Mouse (Mus musculus): Measurements from ENCODE around the gene Zfp472. TPM values are rescaled to one million over a fixed set of nuclear protein-coding genes. Genes with fewer than 3 reads are reported as not detected.

The Zfp472 gene
- polyA plus RNA-seq (2015; fragmentation: Nextera tagmentation; extraction: Ambion mirVana): 9.7 and 10.9 TPM in 2 replicates

- ATAC-seq (replicated peaks): peak; percentile 100
- Histone ChIP-seq H3K4me1 (peaks cover 21% of the 10 kb centered on the region), H3K36me3 (no peaks in the 10 kb centered on the region), H3K27ac (replicated peaks) (peak within 1 kb of the TSS; percentile 84), H3K9me3 (no peaks in the 10 kb centered on the region), H3K4me3 (peak within 1 kb of the TSS; percentile 92), H3K9ac (replicated peaks) (peak within 1 kb of the TSS; percentile 80), H3K27me3 (no peaks in the 10 kb centered on the region), H3K4me2 (replicated peaks) (peak within 1 kb of the TSS; percentile 85)
- under 1% methylated on average over 33 of the region's 33 CpGs for WGBS
Observed at GRCm38 (mm10) chr17:32965623-32966290, at the start of gene Zfp472. Zfp472 (plus strand) TSS chr17:32965814.

- no peak overlapping the region for H3K4me2 ChIP-seq (replicated peaks)
- WGBS: 76% methylated on average over 1 of the region's 1 CpGs
- no peak overlapping the region for H3K9ac ChIP-seq (replicated peaks)
- no peak overlapping the region for H3K4me3 ChIP-seq
- no peaks in the 10 kb centered on the region for H3K27me3 ChIP-seq
- ATAC-seq (replicated peaks): no peak
- H3K27ac ChIP-seq (replicated peaks): no peak overlapping the region
- no peaks in the 10 kb centered on the region for H3K9me3 ChIP-seq
- H3K4me1 ChIP-seq: no peaks in the 10 kb centered on the region
- no peaks in the 10 kb centered on the region for H3K36me3 ChIP-seq
Observed at GRCm38 (mm10) chr17:32916075-32916474, 49.5 kb upstream of the Zfp472 start.

- no peak within 1 kb of the TSS for H3K4me3 ChIP-seq
- no peak within 1 kb of the TSS for H3K9ac ChIP-seq (replicated peaks)
- 45% methylated on average over 2 of the region's 2 CpGs for WGBS
- no peak for ATAC-seq (replicated peaks)
- H3K27ac ChIP-seq (replicated peaks): no peak within 1 kb of the TSS
- H3K4me2 ChIP-seq (replicated peaks): no peak within 1 kb of the TSS
- H3K27me3 ChIP-seq: no peaks in the 10 kb centered on the region
- no peaks in the 10 kb centered on the region for H3K36me3 ChIP-seq
- no peaks in the 10 kb centered on the region for H3K4me1 ChIP-seq
- no peaks in the 10 kb centered on the region for H3K9me3 ChIP-seq
Observed at GRCm38 (mm10) chr17:32917131-32917530, 48.5 kb upstream of the Zfp472 start, which contains the start of gene Cyp4f14. Cyp4f14 (minus strand) TSS chr17:32917342.

DNA sequence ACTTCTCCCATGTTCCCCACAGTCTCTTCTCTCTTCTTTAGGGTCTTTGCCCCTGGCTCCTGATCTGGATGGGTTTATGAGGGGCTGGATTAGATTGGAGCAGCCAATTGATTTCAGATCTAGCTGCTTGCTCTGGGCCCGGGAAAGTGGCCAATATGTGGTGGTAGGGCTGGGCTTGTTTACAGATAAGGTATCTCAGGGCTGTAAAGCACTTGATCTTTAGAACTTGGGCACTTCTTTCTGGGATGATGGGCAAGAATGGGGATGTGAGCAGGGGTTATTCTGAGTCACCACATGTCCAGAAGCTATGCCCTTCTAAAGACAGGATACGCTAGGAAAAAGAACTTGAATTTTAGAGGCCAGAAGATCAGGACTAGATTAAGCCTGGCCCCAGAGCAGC is 46.5 kb upstream of the Zfp472 start:
- no peaks in the 10 kb centered on the region for H3K4me1 ChIP-seq
- H3K4me3 ChIP-seq: no peak overlapping the region
- no peaks in the 10 kb centered on the region for H3K9me3 ChIP-seq
- ATAC-seq (replicated peaks): no peak
- 87% methylated on average over 2 of the region's 2 CpGs for WGBS
- H3K9ac ChIP-seq (replicated peaks): no peak overlapping the region
- no peak overlapping the region for H3K4me2 ChIP-seq (replicated peaks)
- H3K27ac ChIP-seq (replicated peaks): no peak overlapping the region
- H3K36me3 ChIP-seq: no peaks in the 10 kb centered on the region
- H3K27me3 ChIP-seq: no peaks in the 10 kb centered on the region

DNA sequence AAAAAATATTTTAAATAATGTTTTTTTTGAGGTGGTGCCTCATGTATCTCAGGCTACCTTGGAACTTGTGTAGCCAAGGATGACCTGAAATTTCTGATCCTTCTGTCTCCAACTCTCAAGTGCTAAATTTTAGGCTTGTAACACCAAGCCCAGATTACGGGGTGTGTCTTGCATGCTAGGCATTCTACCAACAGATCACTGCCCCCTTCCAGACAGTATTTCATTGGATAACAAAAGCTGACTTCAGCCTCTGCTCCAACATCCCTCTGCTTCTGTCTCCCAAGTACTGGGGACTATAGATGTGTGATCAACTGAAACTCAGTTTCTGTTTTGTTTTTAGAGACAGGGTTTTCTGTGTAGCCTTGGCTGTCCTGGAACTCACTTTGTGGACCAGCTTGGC is 41.9 kb upstream of the Zfp472 start:
- H3K9me3 ChIP-seq: no peaks in the 10 kb centered on the region
- 93% methylated on average over 1 of the region's 1 CpGs for WGBS
- ATAC-seq (replicated peaks): no peak
- H3K9ac ChIP-seq (replicated peaks): no peak overlapping the region
- H3K27me3 ChIP-seq: no peaks in the 10 kb centered on the region
- no peaks in the 10 kb centered on the region for H3K36me3 ChIP-seq
- H3K27ac ChIP-seq (replicated peaks): no peak overlapping the region
- no peak overlapping the region for H3K4me2 ChIP-seq (replicated peaks)
- H3K4me1 ChIP-seq: peaks cover 6% of the 10 kb centered on the region; the same call in 1 of the 2 replicates
- H3K4me3 ChIP-seq: no peak overlapping the region

DNA sequence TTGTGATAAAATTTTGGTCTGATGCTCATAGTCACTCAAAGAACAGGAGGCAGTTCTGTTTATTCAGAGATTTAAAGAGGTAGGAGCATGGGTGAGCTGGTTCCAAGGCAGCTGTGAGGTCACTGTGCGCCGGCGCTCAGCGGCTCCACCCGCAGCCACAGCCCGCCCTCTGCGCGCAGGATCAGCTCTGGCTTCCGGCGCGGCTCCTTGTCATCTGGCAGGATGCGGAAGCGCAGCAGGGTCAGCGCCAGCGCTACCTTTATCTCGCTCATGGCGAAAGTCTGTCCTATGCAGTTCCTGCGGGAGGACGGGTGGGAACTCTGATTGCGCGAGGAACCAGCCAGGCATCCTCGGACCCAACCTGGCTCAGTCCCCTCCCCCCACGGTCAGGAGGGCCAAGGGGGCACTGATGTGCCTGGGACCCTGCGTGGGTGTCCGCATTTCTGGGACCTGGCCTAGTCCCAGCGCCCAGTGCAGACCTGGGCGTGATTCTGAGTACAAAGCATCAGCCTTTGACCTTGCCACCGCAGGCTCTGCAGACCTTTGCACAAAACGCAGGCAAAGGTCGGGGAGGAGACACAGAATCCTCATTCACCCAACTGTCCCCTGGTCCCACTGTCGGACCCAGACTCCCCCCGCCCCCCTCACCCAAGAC is 40.8 kb upstream of the Zfp472 start:
- Histone ChIP-seq H3K4me1 (peaks cover 6% of the 10 kb centered on the region; the same call in 1 of the 2 replicates), H3K36me3 (no peaks in the 10 kb centered on the region), H3K27ac (replicated peaks) (peak overlapping the region; percentile 20; the same call in 1 of the 2 replicates), H3K4me2 (replicated peaks) (peak overlapping the region; percentile 67), H3K9ac (replicated peaks) (peak overlapping the region; percentile 58), H3K4me3 (peak overlapping the region; percentile 53), H3K27me3 (no peaks in the 10 kb centered on the region), H3K9me3 (no peaks in the 10 kb centered on the region)
- ATAC-seq (replicated peaks): peak; percentile 95
- WGBS: 15% methylated on average over 32 of the region's 32 CpGs

- WGBS: 88% methylated on average over 5 of the region's 5 CpGs
- Histone ChIP-seq H3K4me1 (peaks cover 6% of the 10 kb centered on the region; the same call in 1 of the 2 replicates), H3K9me3 (no peaks in the 10 kb centered on the region), H3K9ac (replicated peaks) (no peak overlapping the region), H3K27ac (replicated peaks) (no peak overlapping the region), H3K4me3 (no peak overlapping the region), H3K36me3 (no peaks in the 10 kb centered on the region), H3K27me3 (no peaks in the 10 kb centered on the region), H3K4me2 (replicated peaks) (no peak overlapping the region)
- no peak for ATAC-seq (replicated peaks)
Observed at GRCm38 (mm10) chr17:32927803-32928202, 37.8 kb upstream of the Zfp472 start.

DNA sequence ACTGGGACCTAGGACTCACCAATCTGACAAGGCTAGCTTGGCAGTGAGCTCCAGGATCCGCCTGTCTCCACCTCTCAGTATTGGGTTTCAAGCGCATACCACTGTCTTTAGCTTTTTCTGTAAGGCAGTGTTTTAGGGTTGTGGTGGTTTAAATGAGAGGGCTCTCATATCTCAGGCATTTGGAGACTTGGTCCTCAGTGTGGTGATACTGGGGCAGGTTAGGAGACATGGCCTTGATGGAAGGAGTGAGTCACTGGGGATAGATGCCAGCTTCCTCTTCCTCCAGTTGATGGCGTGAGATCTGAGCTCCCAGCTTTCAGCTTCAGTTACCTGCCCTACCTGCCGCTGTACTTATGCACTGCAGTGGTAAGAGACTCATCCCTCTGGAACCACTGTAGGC is 25.8 kb upstream of the Zfp472 start:
- Histone ChIP-seq H3K27me3 (no peaks in the 10 kb centered on the region), H3K36me3 (no peaks in the 10 kb centered on the region), H3K4me1 (no peaks in the 10 kb centered on the region), H3K9me3 (no peaks in the 10 kb centered on the region), H3K27ac (replicated peaks) (no peak overlapping the region), H3K9ac (replicated peaks) (no peak overlapping the region), H3K4me2 (replicated peaks) (no peak overlapping the region), H3K4me3 (no peak overlapping the region)
- WGBS: 87% methylated on average over 4 of the region's 4 CpGs
- ATAC-seq (replicated peaks): no peak

DNA sequence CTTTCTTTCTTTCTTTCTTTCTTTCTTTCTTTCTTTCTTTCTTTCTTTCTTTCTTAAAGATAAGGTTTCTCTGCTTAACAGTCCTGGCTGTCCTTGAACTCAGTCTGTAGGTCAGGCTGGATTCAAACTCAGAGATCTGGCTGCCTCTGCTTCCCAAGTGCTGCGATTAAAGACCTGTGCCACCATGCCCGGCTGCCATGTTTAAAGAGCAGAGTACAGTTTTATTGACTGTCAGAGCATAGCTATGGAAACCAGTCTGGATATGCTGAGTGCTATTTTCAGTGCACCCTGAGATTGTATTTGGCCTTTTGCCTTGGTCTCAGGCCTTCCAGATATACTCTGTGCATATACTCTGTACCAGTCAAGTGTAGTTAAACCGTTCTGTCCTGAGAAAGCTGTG is 22.0 kb upstream of the Zfp472 start:
- H3K27me3 ChIP-seq: no peaks in the 10 kb centered on the region
- H3K4me1 ChIP-seq: peaks cover 16% of the 10 kb centered on the region
- H3K4me3 ChIP-seq: no peak overlapping the region
- H3K9me3 ChIP-seq: no peaks in the 10 kb centered on the region
- H3K36me3 ChIP-seq: no peaks in the 10 kb centered on the region
- no peak overlapping the region for H3K9ac ChIP-seq (replicated peaks)
- WGBS: 81% methylated on average over 3 of the region's 3 CpGs
- H3K27ac ChIP-seq (replicated peaks): no peak overlapping the region
- no peak for ATAC-seq (replicated peaks)
- H3K4me2 ChIP-seq (replicated peaks): no peak overlapping the region

DNA sequence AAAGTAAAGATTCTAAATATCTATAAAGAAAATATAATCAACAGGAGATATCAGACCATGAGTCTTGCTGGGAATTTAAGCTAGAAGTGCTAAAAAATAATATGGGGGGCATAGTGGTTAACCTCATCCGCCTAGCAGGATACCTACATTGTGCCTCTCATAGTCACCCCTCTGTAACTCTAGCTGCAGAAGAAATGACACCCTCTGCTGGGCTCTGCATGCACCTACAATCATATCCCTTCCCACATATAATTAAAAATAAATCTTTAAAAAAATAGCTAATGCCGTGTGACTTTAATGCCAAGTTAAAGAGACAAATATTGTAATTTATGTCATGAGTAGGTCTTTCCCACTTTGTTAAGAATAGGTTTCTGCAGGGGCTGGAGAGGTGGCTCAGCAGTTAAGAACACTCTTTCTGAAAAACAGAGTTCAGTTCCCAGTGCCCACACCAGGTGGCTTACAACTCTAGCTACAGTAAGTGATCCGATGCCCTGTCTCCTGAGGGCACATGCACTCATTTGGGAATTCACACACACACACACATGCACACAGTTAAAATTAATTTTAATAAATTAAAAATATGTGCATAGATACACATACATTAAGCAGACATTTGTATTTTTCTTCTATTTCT is 21.1 kb upstream of the Zfp472 start:
- Histone ChIP-seq H3K36me3 (no peaks in the 10 kb centered on the region), H3K9ac (replicated peaks) (no peak overlapping the region), H3K4me3 (no peak overlapping the region), H3K4me1 (peaks cover 16% of the 10 kb centered on the region), H3K27me3 (no peaks in the 10 kb centered on the region), H3K4me2 (replicated peaks) (no peak overlapping the region), H3K9me3 (no peaks in the 10 kb centered on the region), H3K27ac (replicated peaks) (no peak overlapping the region)
- WGBS: 65% methylated on average over 3 of the region's 3 CpGs
- ATAC-seq (replicated peaks): no peak

DNA sequence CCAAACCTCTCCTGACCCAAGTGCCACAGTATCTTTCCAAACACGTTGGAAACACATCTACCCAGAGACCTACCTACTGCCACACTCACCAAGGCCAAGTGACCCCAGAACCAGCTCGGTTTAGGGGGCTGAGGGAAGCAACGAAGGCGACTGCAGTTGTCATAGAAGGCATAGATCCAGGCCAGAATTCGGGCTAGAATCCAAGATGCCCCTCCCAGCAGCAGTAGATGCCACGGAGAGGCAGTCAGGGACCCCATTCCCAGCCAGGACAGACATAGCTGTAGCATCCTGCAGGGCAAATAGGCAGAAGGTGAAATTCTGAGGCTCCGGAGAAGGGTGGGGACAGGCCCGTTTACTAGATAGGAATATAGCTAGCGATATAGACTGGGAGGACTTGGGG is 18.9 kb upstream of the Zfp472 start:
- Histone ChIP-seq H3K4me1 (peaks cover 16% of the 10 kb centered on the region), H3K27ac (replicated peaks) (0 out of 2 replicates have a peak overlapping the region, but pooled peaks have one; percentile 19), H3K9me3 (no peaks in the 10 kb centered on the region), H3K4me2 (replicated peaks) (peak overlapping the region; percentile 58), H3K4me3 (peak overlapping the region; percentile 49), H3K36me3 (no peaks in the 10 kb centered on the region), H3K27me3 (no peaks in the 10 kb centered on the region), H3K9ac (replicated peaks) (peak overlapping the region; percentile 47)
- 72% methylated on average over 9 of the region's 9 CpGs for WGBS
- ATAC-seq (replicated peaks): no peak

GRCm38 (mm10) chr17:32947215-32947914 is 18.2 kb upstream of the Zfp472 start, which contains the start of gene Cyp4f13:
Cyp4f13 (minus strand) TSS chr17:32947402.
- H3K4me1 ChIP-seq: peaks cover 16% of the 10 kb centered on the region
- ATAC-seq (replicated peaks): peak; percentile 94
- H3K27me3 ChIP-seq: no peaks in the 10 kb centered on the region
- no peaks in the 10 kb centered on the region for H3K9me3 ChIP-seq
- H3K9ac ChIP-seq (replicated peaks): peak within 1 kb of the TSS; percentile 47
- peak within 1 kb of the TSS; percentile 24; the same call in 1 of the 2 replicates for H3K27ac ChIP-seq (replicated peaks)
- H3K4me3 ChIP-seq: peak within 1 kb of the TSS; percentile 49
- 39% methylated on average over 12 of the region's 12 CpGs for WGBS
- no peaks in the 10 kb centered on the region for H3K36me3 ChIP-seq
- peak within 1 kb of the TSS; percentile 58 for H3K4me2 ChIP-seq (replicated peaks)
